Mouse (Mus musculus) MEL (cell line): ENCODE measurements around the gene Il34. TPM values are rescaled to one million over a fixed set of nuclear protein-coding genes. Genes with fewer than 3 reads are reported as not detected.

ENCODE experiments used
- DNase-seq: peaks from one replicate; pipeline ENCODE4 v3.0.0; 2011; ENCODE audit warnings: low read depth, low spot score
- H3K27ac ChIP-seq: 2 replicates; pipeline ENCODE4 v1.5.1; 2012; ENCODE audit warnings: low read depth, mild to moderate bottlenecking, control low read depth, low read length, moderate library complexity; ENCODE audit not compliant: control insufficient read depth
- H3K27me3 ChIP-seq, 2 experiments: fragments of 150-350 bp in 1 of 2; sonication (generic) in 1 of 2; 2 replicates each; pipeline ENCODE4 v1.6.1; 2012; ENCODE audit warnings: low read length in 2 of 2, mild to moderate bottlenecking in 2 of 2, improper control_type of control experiment in 1 of 2, moderate library complexity in 1 of 2; ENCODE audit not compliant: insufficient read depth in 2 of 2, control insufficient read depth in 1 of 2
- H3K36me3 ChIP-seq, 2 experiments: 2 replicates each; pipeline ENCODE4 v1.6.1; 2012 to 2014; ENCODE audit warnings: low read length in 2 of 2, improper control_type of control experiment in 1 of 2, inconsistent platforms in 1 of 2, mild to moderate bottlenecking in 1 of 2; ENCODE audit not compliant: insufficient read depth in 2 of 2, control insufficient read depth in 1 of 2
- H3K4me1 ChIP-seq, 2 experiments: fragments of 150-350 bp in 1 of 2; sonication (generic) in 1 of 2; 2 replicates each; pipeline ENCODE4 v1.6.1; 2012; ENCODE audit warnings: low read length in 2 of 2, improper control_type of control experiment in 1 of 2, mild to moderate bottlenecking in 1 of 2; ENCODE audit not compliant: insufficient read depth in 2 of 2, control insufficient read depth in 1 of 2
- H3K4me3 ChIP-seq, 2 experiments: fragments of 150-350 bp in 1 of 2; sonication (generic) in 1 of 2; 2 replicates each; pipeline ENCODE4 v1.5.1; 2012; ENCODE audit warnings: low read depth in 2 of 2, low read length in 2 of 2, mild to moderate bottlenecking in 2 of 2, moderate library complexity in 2 of 2, control low read depth in 1 of 2, improper control_type of control experiment in 1 of 2; ENCODE audit not compliant: control insufficient read depth in 1 of 2, insufficient read depth in 1 of 2
- H3K79me2 ChIP-seq: 2 replicates; pipeline ENCODE4 v1.6.1; 2012; ENCODE audit warnings: mild to moderate bottlenecking, low read length, moderate library complexity; ENCODE audit not compliant: control insufficient read depth, poor library complexity, insufficient read depth
- H3K9ac ChIP-seq: 2 replicates; pipeline ENCODE4 v1.6.1; 2012; ENCODE audit warnings: low read depth, mild to moderate bottlenecking, control low read depth, low read length, moderate library complexity; ENCODE audit not compliant: control insufficient read depth, poor library complexity, severe bottlenecking
- H3K9me3 ChIP-seq: fragments of 150-350 bp; sonication (generic); replicated peaks from 2 replicates; pipeline ENCODE4 v1.6.1; 2012; ENCODE audit warnings: mild to moderate bottlenecking, low read length, improper control_type of control experiment, moderate library complexity; ENCODE audit not compliant: insufficient read depth
- BHLHE40 ChIP-seq: IDR thresholded peaks from 2 replicates; pipeline ENCODE4 v1.6.1; 2012; ENCODE audit warnings: low read depth, mild to moderate bottlenecking, inconsistent platforms, low read length, improper control_type of control experiment, borderline replicate concordance
- CHD2 ChIP-seq: IDR thresholded peaks from 2 replicates; pipeline ENCODE4 v1.6.1; 2011; ENCODE audit warnings: low read length, improper control_type of control experiment
- CTCF ChIP-seq, 3 experiments: IDR thresholded peaks in 2 of 3; conservative IDR thresholded peaks in 1 of 3; 2 replicates each; pipeline ENCODE4 v1.5.1; 2011 to 2012; ENCODE audit warnings: low read length in 3 of 3, low read depth in 2 of 3, mild to moderate bottlenecking in 2 of 3, improper control_type of control experiment in 1 of 3, inconsistent platforms in 1 of 3, mixed read lengths in 1 of 3, moderate library complexity in 1 of 3; ENCODE audit not compliant: control insufficient read depth in 1 of 3, insufficient read depth in 1 of 3, poor library complexity in 1 of 3, severe bottlenecking in 1 of 3
- E2F4 ChIP-seq: IDR thresholded peaks from 2 replicates; pipeline ENCODE4 v1.6.1; 2011; ENCODE audit warnings: low read depth, low read length, improper control_type of control experiment, borderline replicate concordance
- GABPA ChIP-seq: IDR thresholded peaks from 2 replicates; pipeline ENCODE4 v1.6.1; 2012; ENCODE audit warnings: low read depth, mild to moderate bottlenecking, inconsistent platforms, low read length, improper control_type of control experiment, moderate library complexity
- GATA1 ChIP-seq: IDR thresholded peaks from 2 replicates; pipeline ENCODE4 v1.6.1; 2011; ENCODE audit warnings: low read depth, low read length, improper control_type of control experiment
- KAT2A ChIP-seq: conservative IDR thresholded peaks from 2 replicates; pipeline ENCODE4 v1.6.1; 2012; ENCODE audit warnings: low read depth, low read length, improper control_type of control experiment, inconsistent platforms
- MAFK ChIP-seq: IDR thresholded peaks from 2 replicates; pipeline ENCODE4 v1.6.1; 2011; ENCODE audit warnings: low read depth, mild to moderate bottlenecking, low read length, improper control_type of control experiment, borderline replicate concordance
- MAX ChIP-seq: IDR thresholded peaks from 2 replicates; pipeline ENCODE4 v1.6.1; 2011; ENCODE audit warnings: low read length, improper control_type of control experiment
- MAZ ChIP-seq: IDR thresholded peaks from 2 replicates; pipeline ENCODE4 v1.6.1; 2012; ENCODE audit warnings: low read depth, mild to moderate bottlenecking, inconsistent platforms, low read length, improper control_type of control experiment
- MXI1 ChIP-seq: IDR thresholded peaks from 2 replicates; pipeline ENCODE4 v1.6.1; 2011; ENCODE audit warnings: mild to moderate bottlenecking, low read depth, low read length, improper control_type of control experiment
- NELFE ChIP-seq: IDR thresholded peaks from 2 replicates; pipeline ENCODE4 v1.6.1; 2011; ENCODE audit warnings: low read depth, low read length, improper control_type of control experiment
- POLR2A ChIP-seq, 2 experiments: IDR thresholded peaks; 2 replicates each; pipeline ENCODE4 v1.6.1; 2011 to 2012; ENCODE audit warnings: low read length in 2 of 2, mild to moderate bottlenecking in 2 of 2, control low read depth in 1 of 2, improper control_type of control experiment in 1 of 2, low read depth in 1 of 2, moderate library complexity in 1 of 2; ENCODE audit not compliant: control insufficient read depth in 1 of 2, insufficient read depth in 1 of 2, poor library complexity in 1 of 2
- SMC3 ChIP-seq: IDR thresholded peaks from 2 replicates; pipeline ENCODE4 v1.6.1; 2011; ENCODE audit warnings: low read depth, low read length, improper control_type of control experiment
- TAL1 ChIP-seq: IDR thresholded peaks from 2 replicates; pipeline ENCODE4 v1.6.1; 2012; ENCODE audit warnings: mild to moderate bottlenecking, inconsistent platforms, low read length, moderate library complexity, mixed read lengths
- TBP ChIP-seq: IDR thresholded peaks from 2 replicates; pipeline ENCODE4 v1.8.0; 2011; ENCODE audit warnings: low read depth, low read length, improper control_type of control experiment
- USF1 ChIP-seq: IDR thresholded peaks from 2 replicates; pipeline ENCODE4 v1.6.1; 2014; ENCODE audit warnings: low read depth, mild to moderate bottlenecking, inconsistent platforms, low read length, improper control_type of control experiment, moderate library complexity
- ZKSCAN1 ChIP-seq: IDR thresholded peaks from 2 replicates; pipeline ENCODE4 v1.6.1; 2012; ENCODE audit warnings: low read depth, mild to moderate bottlenecking, inconsistent platforms, low read length, improper control_type of control experiment, moderate library complexity
- ZMIZ1 ChIP-seq: IDR thresholded peaks from 2 replicates; pipeline ENCODE4 v1.6.1; 2012; ENCODE audit warnings: low read depth, mild to moderate bottlenecking, inconsistent platforms, low read length, improper control_type of control experiment, moderate library complexity
- polyA plus RNA-seq, 2 experiments: library from polyadenylated mRNA; stranded (reverse) in 1 of 2; unstranded in 1 of 2; fragments of >175 nt in 1 of 2; fragments of >200 nt in 1 of 2; gene quantifications; 2 replicates each; pipeline versions ENCODE4 v1.2.1 to v1.2.4; 2012; ENCODE audit warnings: low replicate concordance in 2 of 2, low read depth in 1 of 2; ENCODE audit not compliant: insufficient read length in 2 of 2, insufficient read depth in 1 of 2, missing spikeins in 1 of 2
- total RNA-seq: library from RNA; depleted of rRNA; stranded (reverse); fragments of 300-350 nt; gene quantifications from 2 replicates; pipeline ENCODE4 v1.2.3, GENCODE M21; 2012

The Il34 gene
- total and polyA plus RNA-seq, 3 experiments = 0.12 to 0.18 TPM; not detected in 1

DNA sequence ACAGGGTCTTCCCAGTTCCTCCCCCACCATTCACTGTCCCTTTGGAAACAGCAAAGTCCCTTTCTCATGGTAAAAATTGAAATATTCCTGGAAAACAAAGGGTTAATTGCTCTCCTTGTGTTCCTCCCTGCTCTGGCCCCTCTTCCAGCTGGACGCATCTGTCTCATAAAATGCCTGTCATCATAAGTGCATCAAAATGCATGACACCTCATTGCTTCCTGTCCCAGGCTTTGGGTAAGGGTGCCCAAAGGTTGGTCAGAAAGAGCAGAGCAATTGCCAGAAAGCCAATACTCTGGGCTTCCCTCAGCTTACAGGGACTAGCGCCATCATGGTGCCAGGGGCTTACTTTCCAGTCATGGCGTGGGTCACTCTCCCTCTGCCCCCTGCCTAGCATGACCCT is 95.1 kb downstream of the Il34 start:
- no peaks in the 10 kb centered on the region for H3K79me2 ChIP-seq
- H3K27me3 ChIP-seq = no peaks in the 10 kb centered on the region
- H3K9me3 ChIP-seq = no peaks in the 10 kb centered on the region
- no peak for DNase-seq
- H3K36me3 ChIP-seq = no peaks in the 10 kb centered on the region
- no peak overlapping the region for H3K27ac ChIP-seq
- H3K4me3 ChIP-seq = no peak overlapping the region
- no peak overlapping the region for H3K9ac ChIP-seq
- H3K4me1 ChIP-seq = no peaks in the 10 kb centered on the region
- TF ChIP-seq GABPA (no peak), ZKSCAN1 (no peak), ZMIZ1 (no peak), MXI1 (no peak), GATA1 (no peak), TAL1 (no peak), KAT2A (no peak), CHD2 (no peak)

DNA sequence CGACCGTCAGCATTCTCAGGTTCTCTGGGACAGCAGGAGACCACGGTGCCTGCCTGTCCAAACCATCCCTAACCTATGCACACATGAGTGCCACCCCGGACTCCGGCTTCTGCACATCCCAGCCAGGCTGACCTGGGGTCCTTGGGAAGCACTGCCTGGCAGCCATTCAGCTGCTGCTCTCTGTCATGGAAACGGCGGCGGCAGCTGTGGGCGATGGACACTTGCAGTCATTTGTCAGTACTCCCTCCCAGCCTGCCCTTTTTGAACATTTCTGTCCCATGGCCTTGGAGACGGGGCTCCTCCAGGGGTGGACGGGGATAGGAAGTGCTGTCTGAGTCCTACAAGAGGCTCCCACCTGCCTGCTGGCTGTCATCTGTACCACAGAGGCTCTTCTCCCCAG is 97.3 kb downstream of the Il34 start:
- no peaks in the 10 kb centered on the region for H3K9me3 ChIP-seq
- H3K36me3 ChIP-seq = no peaks in the 10 kb centered on the region
- no peak overlapping the region for H3K4me3 ChIP-seq
- H3K27ac ChIP-seq = no peak overlapping the region
- no peaks in the 10 kb centered on the region for H3K4me1 ChIP-seq
- no peak for TF ChIP-seq POLR2A (IDR thresholded peaks at IDR 0.05; ENCODE audit: control insufficient read depth in 1 of 2, insufficient read depth in 1 of 2, low read depth in 1 of 2, low read length in 2 of 2, poor library complexity in 1 of 2)
- no peak for TF ChIP-seq BHLHE40
- TF ChIP-seq MAZ = no peak
- TF ChIP-seq MAFK = no peak
- TF ChIP-seq ZKSCAN1 = no peak
- TF ChIP-seq SMC3 = no peak
- no peak for TF ChIP-seq CTCF (IDR thresholded peaks at IDR 0.05 in 2 of 3, conservative IDR thresholded peaks at IDR 0.05 in 1 of 3; ENCODE audit: control insufficient read depth in 1 of 3, insufficient read depth in 1 of 3, low read depth in 2 of 3, low read length in 3 of 3, poor library complexity in 1 of 3, severe bottlenecking in 1 of 3)
- TF ChIP-seq CHD2 = no peak
- TF ChIP-seq TBP = no peak
- no peak for TF ChIP-seq USF1
- no peak for TF ChIP-seq E2F4
- no peak for TF ChIP-seq MAX
- TF ChIP-seq NELFE = no peak
- DNase-seq = no peak
- H3K27me3 ChIP-seq = no peaks in the 10 kb centered on the region
- no peaks in the 10 kb centered on the region for H3K79me2 ChIP-seq
- no peak overlapping the region for H3K9ac ChIP-seq
